Mouse (Mus musculus) C2C12 (cell line): Measurements from ENCODE around the gene Fam19a5. TPM values are rescaled to one million over a fixed set of nuclear protein-coding genes. Genes with fewer than 3 reads are reported as not detected.

Experiments
- H3K27me3 ChIP-seq: one replicate; pipeline ENCODE4 v1.6.1; 2011; ENCODE audit not compliant: control insufficient read depth, insufficient read depth, insufficient read length
- H3K36me3 ChIP-seq: one replicate; pipeline ENCODE4 v1.6.1; 2011; ENCODE audit not compliant: control insufficient read depth, insufficient read depth
- H3K4me3 ChIP-seq: one replicate; pipeline ENCODE4 v1.5.1; 2011; ENCODE audit warnings: mild to moderate bottlenecking, control low read depth; ENCODE audit not compliant: poor library complexity, insufficient read depth, severe bottlenecking
- H3K79me2 ChIP-seq: one replicate; pipeline ENCODE4 v1.6.1; 2011; ENCODE audit not compliant: control insufficient read depth, insufficient read depth
- H3K79me3 ChIP-seq: one replicate; pipeline ENCODE4 v1.6.1; 2011; ENCODE audit warnings: low read depth, control low read depth
- H3ac ChIP-seq: one replicate; pipeline ENCODE3; 2011; ENCODE audit warnings: low read depth; ENCODE audit not compliant: control insufficient read depth, insufficient read length
- CEBPB ChIP-seq: IDR thresholded peaks from one replicate; pipeline ENCODE4 v1.6.1; 2011; ENCODE audit warnings: low read depth, mild to moderate bottlenecking, control low read depth, moderate library complexity
- CTCF ChIP-seq: IDR thresholded peaks from one replicate; pipeline ENCODE4 v1.5.1; 2011; ENCODE audit not compliant: control insufficient read depth, insufficient read depth, insufficient read length
- FOSL1 ChIP-seq: IDR thresholded peaks from one replicate; pipeline ENCODE4 v1.8.0; 2011; ENCODE audit warnings: mild to moderate bottlenecking, low read length; ENCODE audit not compliant: poor library complexity, insufficient read depth, severe bottlenecking
- MAX ChIP-seq: IDR thresholded peaks from one replicate; pipeline ENCODE4 v1.6.1; 2011; ENCODE audit warnings: mild to moderate bottlenecking, control low read depth
- MYOD1 ChIP-seq: IDR thresholded peaks from one replicate; pipeline ENCODE4 v1.6.1; 2011; ENCODE audit warnings: low read depth; ENCODE audit not compliant: control insufficient read depth, insufficient read length
- MYOG ChIP-seq: IDR thresholded peaks from one replicate; pipeline ENCODE4 v1.6.1; 2011; ENCODE audit not compliant: control insufficient read depth, insufficient read length; ENCODE audit errors: extremely low read depth
- USF1 ChIP-seq: IDR thresholded peaks from one replicate; pipeline ENCODE4 v1.6.1; 2011; ENCODE audit warnings: low read depth, mild to moderate bottlenecking, control low read depth, moderate library complexity
- polyA plus RNA-seq: library from polyadenylated mRNA; unstranded; fragments of >200 nt; fragmentation: generic; extraction: Trizol; gene quantifications from one replicate; pipeline ENCODE4 v1.2.1, GENCODE M21; 2012; ENCODE audit warnings: missing spikeins

Gene Fam19a5
- polyA plus RNA-seq, 1 experiment, result 50.0 TPM

GRCm38 (mm10) chr15:87549724-87550123, 5.6 kb downstream of the Fam19a5 start:
- no peak for TF ChIP-seq MYOD1
- no peak for TF ChIP-seq MAX
- TF ChIP-seq USF1, result no peak
- no peak for TF ChIP-seq FOSL1
- no peak for TF ChIP-seq MYOG
- TF ChIP-seq CTCF, result no peak
- TF ChIP-seq CEBPB, result no peak
- no peaks in the 10 kb centered on the region for H3K79me2 ChIP-seq
- no peak overlapping the region for H3K4me3 ChIP-seq
- H3K79me3 ChIP-seq, result no peaks in the 10 kb centered on the region
- no peak overlapping the region for H3ac ChIP-seq
- H3K36me3 ChIP-seq, result no peaks in the 10 kb centered on the region
- H3K27me3 ChIP-seq, result no peaks in the 10 kb centered on the region

GRCm38 (mm10) chr15:87550756-87551155, 6.7 kb downstream of the Fam19a5 start:
- no peak overlapping the region for H3ac ChIP-seq
- H3K36me3 ChIP-seq, result no peaks in the 10 kb centered on the region
- no peaks in the 10 kb centered on the region for H3K79me3 ChIP-seq
- no peak overlapping the region for H3K4me3 ChIP-seq
- no peak for TF ChIP-seq MYOD1
- no peak for TF ChIP-seq CEBPB
- TF ChIP-seq CTCF, result no peak
- TF ChIP-seq FOSL1, result no peak
- TF ChIP-seq USF1, result no peak
- no peak for TF ChIP-seq MAX
- TF ChIP-seq MYOG, result no peak
- H3K27me3 ChIP-seq, result no peaks in the 10 kb centered on the region
- H3K79me2 ChIP-seq, result no peaks in the 10 kb centered on the region

- Histone ChIP-seq H3K36me3 (no peaks in the 10 kb centered on the region), H3K79me2 (no peaks in the 10 kb centered on the region), H3ac (no peak overlapping the region), H3K27me3 (no peaks in the 10 kb centered on the region), H3K4me3 (no peak overlapping the region), H3K79me3 (no peaks in the 10 kb centered on the region)
- TF ChIP-seq MAX, result no peak
- TF ChIP-seq MYOG, result no peak
- no peak for TF ChIP-seq CEBPB
- no peak for TF ChIP-seq MYOD1
- no peak for TF ChIP-seq CTCF
These were observed 7.5 kb downstream of the Fam19a5 start for GRCm38 (mm10) chr15:87551556-87551955.

GRCm38 (mm10) chr15:87555811-87556210, 11.7 kb downstream of the Fam19a5 start:
- H3K27me3 ChIP-seq, result no peaks in the 10 kb centered on the region
- H3K79me2 ChIP-seq, result no peaks in the 10 kb centered on the region
- TF ChIP-seq CTCF, result no peak
- TF ChIP-seq MAX, result no peak
- no peak for TF ChIP-seq MYOG
- no peak for TF ChIP-seq USF1
- no peak for TF ChIP-seq CEBPB
- no peak for TF ChIP-seq MYOD1
- TF ChIP-seq FOSL1, result no peak
- no peaks in the 10 kb centered on the region for H3K36me3 ChIP-seq
- no peak overlapping the region for H3ac ChIP-seq
- H3K4me3 ChIP-seq, result no peak overlapping the region
- H3K79me3 ChIP-seq, result no peaks in the 10 kb centered on the region

GRCm38 (mm10) chr15:87564331-87564730, 20.2 kb downstream of the Fam19a5 start:
- TF ChIP-seq CTCF, result no peak
- no peak for TF ChIP-seq FOSL1
- no peak for TF ChIP-seq MAX
- no peak for TF ChIP-seq USF1
- no peak for TF ChIP-seq CEBPB
- TF ChIP-seq MYOG, result no peak
- no peak for TF ChIP-seq MYOD1
- H3ac ChIP-seq, result no peak overlapping the region
- H3K79me3 ChIP-seq, result no peaks in the 10 kb centered on the region
- no peaks in the 10 kb centered on the region for H3K36me3 ChIP-seq
- no peaks in the 10 kb centered on the region for H3K27me3 ChIP-seq
- no peaks in the 10 kb centered on the region for H3K79me2 ChIP-seq
- H3K4me3 ChIP-seq, result no peak overlapping the region

- TF ChIP-seq MYOG (no peak), MYOD1 (no peak), CTCF (no peak), CEBPB (no peak), MAX (no peak), USF1 (no peak), FOSL1 (no peak)
- no peaks in the 10 kb centered on the region for H3K79me3 ChIP-seq
- no peaks in the 10 kb centered on the region for H3K36me3 ChIP-seq
- H3K4me3 ChIP-seq, result no peak overlapping the region
- no peaks in the 10 kb centered on the region for H3K27me3 ChIP-seq
- H3K79me2 ChIP-seq, result no peaks in the 10 kb centered on the region
- H3ac ChIP-seq, result no peak overlapping the region
These were observed 22.2 kb downstream of the Fam19a5 start for GRCm38 (mm10) chr15:87566040-87566929.
